Mouse (Mus musculus) bone marrow macrophage, adult 2 months (primary cell): Measurements from ENCODE around the gene Olfr557. TPM values are rescaled to one million over a fixed set of nuclear protein-coding genes. Genes with fewer than 3 reads are reported as not detected.

Experiments
- H3K27ac ChIP-seq: 2 replicates; pipeline ENCODE4 v1.5.1; 2012; ENCODE audit warnings: low read depth, low read length; ENCODE audit not compliant: insufficient read depth
- H3K4me1 ChIP-seq: 2 replicates; pipeline ENCODE4 v1.6.1; 2012; ENCODE audit warnings: low read length; ENCODE audit not compliant: control insufficient read depth, insufficient read depth
- H3K4me3 ChIP-seq: 2 replicates; pipeline ENCODE4 v1.5.1; 2012; ENCODE audit warnings: mild to moderate bottlenecking, low read length, moderate library complexity; ENCODE audit not compliant: insufficient read depth
- CTCF ChIP-seq: IDR thresholded peaks from 2 replicates; pipeline ENCODE4 v1.5.1; 2012; ENCODE audit warnings: low read depth, mild to moderate bottlenecking, low read length, moderate library complexity
- POLR2A ChIP-seq: IDR thresholded peaks from 2 replicates; pipeline ENCODE4 v1.6.1; 2012; ENCODE audit warnings: mild to moderate bottlenecking, low read depth, low read length, borderline replicate concordance
- polyA plus RNA-seq: library from polyadenylated mRNA; stranded (reverse); fragments of >200 nt; gene quantifications from 2 replicates; pipeline ENCODE4 v1.2.4, GENCODE M21; 2012; ENCODE audit not compliant: missing spikeins, insufficient read depth, insufficient read length

The Olfr557 gene
- polyA plus RNA-seq, 1 experiment, result not detected

DNA sequence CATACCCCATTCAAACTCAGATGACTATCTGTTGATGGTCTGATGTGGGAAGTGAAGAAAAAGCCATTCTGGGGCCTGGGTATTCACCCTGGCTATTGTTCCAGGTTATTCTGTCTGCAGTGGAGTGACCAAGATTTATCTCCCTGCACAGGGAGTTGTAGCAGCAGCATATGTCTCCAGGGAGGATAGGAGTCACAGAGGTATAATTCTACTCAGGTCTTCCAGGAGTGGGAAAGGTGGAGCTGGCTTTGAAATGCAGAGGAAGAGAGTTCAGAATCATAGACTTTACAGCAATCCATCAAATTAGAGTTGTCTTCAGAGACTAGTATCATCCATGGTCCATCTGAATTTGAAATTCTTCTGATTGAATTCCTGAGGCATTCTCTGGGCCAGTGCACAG is 31.7 kb downstream of the Olfr557 start, which contains the start of gene Olfr559:
Gene Olfr559 (minus strand): TSS at position 101 of the 400 bp plus-strand sequence.
- TF ChIP-seq CTCF (no peak), POLR2A (no peak)
- H3K4me3 ChIP-seq, result no peak within 1 kb of the TSS
- no peaks in the 10 kb centered on the region for H3K4me1 ChIP-seq
- H3K27ac ChIP-seq, result no peak within 1 kb of the TSS

GRCm38 (mm10) chr7:102733793-102734192 is 38.1 kb downstream of the Olfr557 start:
- no peak overlapping the region for H3K27ac ChIP-seq
- H3K4me3 ChIP-seq, result no peak overlapping the region
- no peaks in the 10 kb centered on the region for H3K4me1 ChIP-seq
- TF ChIP-seq POLR2A (no peak), CTCF (no peak)

- TF ChIP-seq POLR2A (no peak), CTCF (no peak)
- no peak overlapping the region for H3K4me3 ChIP-seq
- no peak overlapping the region for H3K27ac ChIP-seq
- no peaks in the 10 kb centered on the region for H3K4me1 ChIP-seq
Measured at GRCm38 (mm10) chr7:102737705-102738104, 42.0 kb downstream of the Olfr557 start.

Other genes with a start within 250 kb of the Olfr557 start
- not detected in 2 replicates for gene Olfr543, start 214.2 kb upstream of the Olfr557 start, polyA plus RNA-seq
- not detected in 2 replicates for gene Olfr544, start 207.6 kb upstream of the Olfr557 start, polyA plus RNA-seq
- gene Olfr545, start 196.3 kb upstream of the Olfr557 start, polyA plus RNA-seq, result not detected in 2 replicates
- gene Olfr547, start 161.2 kb upstream of the Olfr557 start, polyA plus RNA-seq, result not detected in 2 replicates
- not detected in 2 replicates for gene Olfr548-ps1, start 155.0 kb upstream of the Olfr557 start, polyA plus RNA-seq
- not detected in 2 replicates for gene Olfr549, start 146.0 kb upstream of the Olfr557 start, polyA plus RNA-seq
- 38.1 and 42.5 TPM in 2 replicates for gene Trim21, start 130.4 kb upstream of the Olfr557 start, polyA plus RNA-seq
- gene Olfr550, start 124.5 kb upstream of the Olfr557 start, polyA plus RNA-seq, result not detected in 2 replicates
- not detected in 2 replicates for gene Olfr551, start 104.0 kb upstream of the Olfr557 start, polyA plus RNA-seq
- gene Olfr552, start 98.1 kb upstream of the Olfr557 start, polyA plus RNA-seq, result not detected in 2 replicates
- not detected in 2 replicates for gene Olfr553, start 77.7 kb upstream of the Olfr557 start, polyA plus RNA-seq
- not detected in 2 replicates for gene Olfr554, start 57.5 kb upstream of the Olfr557 start, polyA plus RNA-seq
- gene Olfr555, start 37.1 kb upstream of the Olfr557 start, polyA plus RNA-seq, result not detected in 2 replicates
- not detected in 2 replicates for gene Olfr556, start 31.0 kb upstream of the Olfr557 start, polyA plus RNA-seq
- gene Trim68, start 8.6 kb upstream of the Olfr557 start, polyA plus RNA-seq, result 9.3 and 10.5 TPM in 2 replicates
- not detected in 2 replicates for gene Olfr558, start 6.3 kb downstream of the Olfr557 start, polyA plus RNA-seq
- not detected in 2 replicates for gene Olfr33, start 23.2 kb downstream of the Olfr557 start, polyA plus RNA-seq
- not detected in 2 replicates for gene Olfr559, start 31.6 kb downstream of the Olfr557 start, polyA plus RNA-seq
- gene Olfr560, start 63.5 kb downstream of the Olfr557 start, polyA plus RNA-seq, result not detected in 2 replicates
- gene Olfr78, start 63.6 kb downstream of the Olfr557 start, polyA plus RNA-seq, result not detected in 2 replicates
- not detected in 2 replicates for gene Olfr561, start 75.3 kb downstream of the Olfr557 start, polyA plus RNA-seq
- not detected in 2 replicates for gene Olfr564, start 107.6 kb downstream of the Olfr557 start, polyA plus RNA-seq
- not detected in 2 replicates for gene Olfr566, start 162.9 kb downstream of the Olfr557 start, polyA plus RNA-seq
- gene Olfr568, start 181.2 kb downstream of the Olfr557 start, polyA plus RNA-seq, result not detected in 2 replicates
- not detected in 2 replicates for gene Olfr569, start 195.0 kb downstream of the Olfr557 start, polyA plus RNA-seq
- not detected in 2 replicates for gene Olfr570, start 198.7 kb downstream of the Olfr557 start, polyA plus RNA-seq
- gene Olfr571, start 221.6 kb downstream of the Olfr557 start, polyA plus RNA-seq, result 0.11 TPM in 1 of 2 replicates, not detected in the other
- not detected in 2 replicates for gene Olfr572, start 228.5 kb downstream of the Olfr557 start, polyA plus RNA-seq
- gene Olfr573-ps1, start 246.7 kb downstream of the Olfr557 start, polyA plus RNA-seq, result not detected in 2 replicates